In genomic region chr9:72807420-72808005, GRCm38 (mm10) we compare ENCODE assay signal across 9 mouse cellular contexts. TPM values are rescaled to one million over a fixed set of nuclear protein-coding genes. Genes with fewer than 3 reads are reported as not detected.
DNase-seq lines count a peak whose midpoint lies in the region; ATAC-seq and TF ChIP-seq lines count a peak whose summit lies in the region.
"Had no signal": no experiment of that assay in that cellular context is flagged by ENCODE, and none has a peak within 500 bp of the region (broad histone marks: within the 10 kb centered on the region; RNA-seq: fewer than 3 reads in every experiment).

No protein-coding gene starts in this region.

- no peaks in the 10 kb centered on the region for H3K36me3 ChIP-seq in forebrain, embryonic 15.5 days
- no peaks in the 10 kb centered on the region for H3K36me3 ChIP-seq in hindbrain, embryonic 12.5 days
- H3K36me3 ChIP-seq in midbrain, embryonic 11.5 days (ENCODE audit: control insufficient read depth, insufficient read depth, low read length) = no peaks in the 10 kb centered on the region
- H3K36me3 ChIP-seq in stomach, embryonic 15.5 days = no peaks in the 10 kb centered on the region

- H3K4me2 ChIP-seq in forebrain, embryonic 15.5 days (replicated peaks) = peak overlapping the region; percentile 100
- peak overlapping the region; percentile 99 for H3K4me2 ChIP-seq in hindbrain, embryonic 12.5 days (replicated peaks)
- H3K4me2 ChIP-seq in midbrain, embryonic 11.5 days = peak overlapping the region; percentile 85
- H3K4me2 ChIP-seq in stomach, embryonic 15.5 days = peak overlapping the region; percentile 99

- WGBS in forebrain, embryonic 15.5 days = under 1% methylated on average over 52 of the region's 52 CpGs
- WGBS in hindbrain, embryonic 12.5 days = under 1% methylated on average over 43 of the region's 52 CpGs
- WGBS in midbrain, embryonic 11.5 days = under 1% methylated on average over 51 of the region's 52 CpGs
- WGBS in stomach, embryonic 15.5 days = under 1% methylated on average over 49 of the region's 52 CpGs

- peak; percentile 56 for DNase-seq in gastrocnemius, adult 2 months
- DNase-seq in gastrocnemius, postnatal 25 days = no peak
- peak; percentile 12 for DNase-seq in cerebellum, adult 11 months
- DNase-seq in left cerebral cortex, adult 8-10 months (ENCODE audit: low spot score in 2 of 2) = peak; percentile 42 to 45
- peak; percentile 97 for DNase-seq in midbrain, embryonic 11.5 days (ENCODE audit: low spot score, missing footprints)

- H3K27ac ChIP-seq in gastrocnemius, adult 2 months = peak overlapping the region; percentile 51
- H3K27ac ChIP-seq in forebrain, embryonic 15.5 days (replicated peaks) = 0 out of 2 replicates have a peak overlapping the region, but pooled peaks have one; percentile 17
- peak overlapping the region; percentile 86 for H3K27ac ChIP-seq in hindbrain, embryonic 12.5 days
- H3K27ac ChIP-seq in midbrain, embryonic 11.5 days (ENCODE audit: low read depth, low read length) = peak overlapping the region; percentile 94
- peak overlapping the region; percentile 31; the same call in 1 of the 2 replicates for H3K27ac ChIP-seq in stomach, embryonic 15.5 days
- H3K27ac ChIP-seq: macrophage had no signal

- intact Hi-C loops in gastrocnemius, adult 2 months (cut with DNase I) = loop anchor here (5.0 kb wide), 1 partner anchor 75 kb away; no protein-coding TSS in a partner anchor

- peaks cover 29% of the 10 kb centered on the region; the same call in 1 of the 2 replicates for H3K27me3 ChIP-seq in forebrain, embryonic 15.5 days
- no peaks in the 10 kb centered on the region for H3K27me3 ChIP-seq in hindbrain, embryonic 12.5 days
- H3K27me3 ChIP-seq in midbrain, embryonic 11.5 days (ENCODE audit: control insufficient read depth, insufficient read depth, low read length) = no peaks in the 10 kb centered on the region
- H3K27me3 ChIP-seq in stomach, embryonic 15.5 days (replicated peaks) = 0 out of 2 replicates have a peak, but pooled peaks cover 3% of the 10 kb centered on the region

- H3K4me1 ChIP-seq in forebrain, embryonic 15.5 days = peaks cover 18% of the 10 kb centered on the region
- peaks cover 22% of the 10 kb centered on the region for H3K4me1 ChIP-seq in hindbrain, embryonic 12.5 days
- H3K4me1 ChIP-seq in midbrain, embryonic 11.5 days (ENCODE audit: control insufficient read depth, insufficient read depth, low read length) = peaks cover 30% of the 10 kb centered on the region
- peaks cover 6% of the 10 kb centered on the region; the same call in 1 of the 2 replicates for H3K4me1 ChIP-seq in stomach, embryonic 15.5 days

- H3K9me3 ChIP-seq in forebrain, embryonic 15.5 days = no peaks in the 10 kb centered on the region
- H3K9me3 ChIP-seq in hindbrain, embryonic 12.5 days (replicated peaks) = no peaks in the 10 kb centered on the region
- H3K9me3 ChIP-seq in midbrain, embryonic 11.5 days (ENCODE audit: control insufficient read depth, low read length) = no peaks in the 10 kb centered on the region
- H3K9me3 ChIP-seq in stomach, embryonic 15.5 days = no peaks in the 10 kb centered on the region

- no peak for TF ChIP-seq CTCF in gastrocnemius, adult 2 months (IDR thresholded peaks at IDR 0.05)

- H3K4me3 ChIP-seq in gastrocnemius, adult 2 months = peak overlapping the region; percentile 86
- H3K4me3 ChIP-seq in forebrain, embryonic 15.5 days = peak overlapping the region; percentile 62
- H3K4me3 ChIP-seq in hindbrain, embryonic 12.5 days = peak overlapping the region; percentile 81
- H3K4me3 ChIP-seq in midbrain, embryonic 11.5 days (ENCODE audit: low read depth, low read length) = peak overlapping the region; percentile 88
- peak overlapping the region; percentile 76 for H3K4me3 ChIP-seq in stomach, embryonic 15.5 days (replicated peaks)

- H3K9ac ChIP-seq in forebrain, embryonic 15.5 days (replicated peaks) = peak overlapping the region; percentile 53
- peak overlapping the region; percentile 86 for H3K9ac ChIP-seq in hindbrain, embryonic 12.5 days
- H3K9ac ChIP-seq in midbrain, embryonic 11.5 days (ENCODE audit: low read length) = peak overlapping the region; percentile 94
- peak overlapping the region; percentile 58 for H3K9ac ChIP-seq in stomach, embryonic 15.5 days

- ATAC-seq in forebrain, embryonic 15.5 days (replicated peaks) = peak; percentile 77
- ATAC-seq in hindbrain, embryonic 12.5 days (ENCODE audit: low FRiP score) = peak; percentile 83
- peak; percentile 75 for ATAC-seq in midbrain, embryonic 11.5 days (ENCODE audit: low FRiP score)
- peak; percentile 71 for ATAC-seq in stomach, embryonic 15.5 days (ENCODE audit: insufficient read depth, low FRiP score, low read depth)

RNA-seq across cellular contexts. Expression of gene Prtg, which starts 0.8 kb away (rescaled TPM):
- under 1 TPM; 0.15 to 0.31 TPM for total RNA-seq in gastrocnemius, adult 2 months (2021)
- total RNA-seq in gastrocnemius, postnatal 25 days (2021) = under 1 TPM; 0.13 to 0.18 TPM
- 0.20 and 0.46 TPM in 2 replicates for polyA plus RNA-seq in forebrain, embryonic 15.5 days (2015; fragmentation: Nextera tagmentation; extraction: Ambion mirVana)
- 2.1 and 2.2 TPM in 2 replicates for polyA plus RNA-seq in hindbrain, embryonic 12.5 days (2016; fragmentation: Nextera tagmentation; extraction: Ambion mirVana)
- total RNA-seq in left cerebral cortex, adult 8-10 months (2022) = 1 to 10 TPM; 1.7 to 2.6 (median 1.9) TPM
- polyA plus RNA-seq in midbrain, embryonic 11.5 days (2014; fragmentation: Nextera tagmentation; extraction: Ambion mirVana) = 5.1 and 6.2 TPM in 2 replicates
- polyA plus RNA-seq in stomach, embryonic 15.5 days (2015; fragmentation: Nextera tagmentation; extraction: Ambion mirVana) = 0.31 and 0.46 TPM in 2 replicates
- polyA plus RNA-seq: macrophage had no signal

Comparison
In these comparisons a context has a peak if more than half of its experiments do, and no peak if none do; other contexts are left out.
1. H3K27ac ChIP-seq: peak in every context shown above with its lines; median percentile 94 in midbrain, embryonic 11.5 days; 86 in hindbrain, embryonic 12.5 days; 51 in gastrocnemius, adult 2 months; 31 in stomach, embryonic 15.5 days; 17 in forebrain, embryonic 15.5 days.